Mouse (Mus musculus): ENCODE measurements at regions not wholly inside any gene's neighbourhood (a gene's known extent, or its start where the extent isn't known, plus 50 kb on each side); places are given as distances from the start of the nearest gene placed in this dataset.

DNA sequence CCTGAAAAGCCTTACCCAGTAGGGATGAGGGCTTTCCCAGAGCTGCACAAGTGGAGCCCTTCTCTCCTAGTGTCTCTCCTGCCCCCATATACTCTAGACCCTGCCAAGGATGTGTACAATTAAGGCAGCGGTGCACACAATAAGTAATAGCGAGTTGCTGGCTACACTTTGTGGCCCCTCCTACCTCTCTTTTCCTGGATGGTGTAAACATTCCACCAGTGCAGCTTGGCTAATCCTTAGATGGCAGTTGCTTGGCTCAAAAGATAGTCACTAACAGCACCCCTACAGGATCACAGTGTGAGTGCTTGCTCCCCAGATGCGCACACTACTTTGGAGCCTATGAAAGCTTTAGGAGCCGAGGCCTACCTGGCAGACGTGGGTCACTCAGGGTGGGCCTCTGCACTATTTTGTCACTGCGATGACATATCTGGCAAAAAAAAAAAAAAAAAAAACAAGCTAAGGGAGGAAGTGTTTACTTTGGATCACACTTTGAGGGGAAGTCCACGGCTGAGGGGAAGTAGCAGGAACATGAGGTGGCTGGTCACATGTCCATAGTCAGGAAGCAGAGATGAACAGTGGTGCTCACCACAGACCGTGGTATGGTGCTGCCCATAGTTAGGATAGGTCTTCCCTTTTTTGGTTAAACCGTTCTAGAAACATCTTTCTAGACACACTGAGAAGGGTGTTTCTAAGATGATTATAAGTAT is 57.6 kb upstream of the Ampd3 start:
- Histone ChIP-seq H3K9ac (replicated peaks; ENCODE audit: low read length, poor library complexity, severe bottlenecking) (no peak overlapping the region), H3K36me3 (ENCODE audit: insufficient read depth, low read length) (no peaks in the 10 kb centered on the region), H3K27me3 (ENCODE audit: insufficient read depth, low read length) (no peaks in the 10 kb centered on the region), H3K4me3 (ENCODE audit: low read depth, low read length) (no peak overlapping the region), H3K4me1 (ENCODE audit: insufficient read depth, low read length) (no peaks in the 10 kb centered on the region), H3K4me2 (ENCODE audit: low read depth, low read length, poor library complexity, severe bottlenecking) (no peak overlapping the region), H3K9me3 (ENCODE audit: low read length) (no peaks in the 10 kb centered on the region), H3K27ac (ENCODE audit: low read depth, low read length) (no peak overlapping the region)
- DNase-seq (ENCODE audit: low spot score) (no peak), ATAC-seq (ENCODE audit: low FRiP score) (no peak)
- WGBS: 90% methylated on average over 9 of the region's 9 CpGs
- no peak for TF ChIP-seq CTCF (IDR thresholded peaks at IDR 0.05)

DNA sequence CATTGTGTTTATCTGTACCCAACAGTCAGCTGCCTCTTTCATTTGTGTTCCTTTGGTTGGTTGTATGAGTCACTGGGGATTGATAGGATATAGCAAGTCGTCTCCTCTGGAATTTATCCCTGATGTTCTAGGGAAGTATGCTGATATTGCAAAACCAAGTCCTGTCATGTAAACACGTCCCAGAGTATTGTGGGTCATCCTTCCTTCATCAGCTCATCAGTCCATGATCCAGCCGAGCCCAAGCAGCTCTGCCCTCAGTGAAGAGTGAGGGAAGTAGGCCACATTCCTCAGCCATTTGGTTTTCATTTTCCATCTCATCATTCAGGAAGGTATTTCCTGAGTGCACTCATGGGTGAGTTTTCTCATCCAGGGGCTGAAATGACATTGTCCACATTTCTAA is 54.3 kb upstream of the Ampd3 start:
- no peak for DNase-seq (ENCODE audit: low spot score)
- no peak overlapping the region for H3K27ac ChIP-seq (ENCODE audit: low read depth, low read length)
- no peak for ATAC-seq (ENCODE audit: low FRiP score)
- no peak overlapping the region for H3K9ac ChIP-seq (replicated peaks; ENCODE audit: low read length, poor library complexity, severe bottlenecking)
- no peaks in the 10 kb centered on the region for H3K9me3 ChIP-seq (ENCODE audit: low read length)
- H3K27me3 ChIP-seq (ENCODE audit: insufficient read depth, low read length): no peaks in the 10 kb centered on the region
- H3K4me1 ChIP-seq (ENCODE audit: insufficient read depth, low read length): no peaks in the 10 kb centered on the region
- H3K4me3 ChIP-seq (ENCODE audit: low read depth, low read length): no peak overlapping the region
- TF ChIP-seq CTCF (IDR thresholded peaks at IDR 0.05): no peak
- 86% methylated on average over 3 of the region's 3 CpGs for WGBS
- no peak overlapping the region for H3K4me2 ChIP-seq (ENCODE audit: low read depth, low read length, poor library complexity, severe bottlenecking)
- H3K36me3 ChIP-seq (ENCODE audit: insufficient read depth, low read length): no peaks in the 10 kb centered on the region

DNA sequence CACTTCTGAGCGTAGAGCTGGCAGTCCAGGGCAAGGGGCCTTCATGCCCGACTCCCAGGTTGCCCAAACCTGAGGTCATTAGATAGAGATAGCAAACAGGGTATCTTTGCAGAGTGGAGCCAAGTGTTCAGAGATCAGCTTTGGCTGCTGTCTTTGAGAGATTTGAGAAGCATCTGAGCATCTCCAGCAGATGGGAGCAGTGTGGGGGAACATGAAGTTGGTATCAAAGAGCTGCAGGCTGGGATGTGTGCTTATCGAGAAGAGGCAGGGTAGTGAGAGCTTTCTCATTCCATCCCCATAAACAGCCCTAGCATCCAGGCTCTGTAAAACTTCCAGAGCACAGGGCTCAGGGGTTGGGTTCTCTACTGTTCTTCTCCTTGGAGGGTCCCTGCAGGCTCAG is 52.9 kb upstream of the Ampd3 start:
- H3K9ac ChIP-seq (replicated peaks; ENCODE audit: low read length, poor library complexity, severe bottlenecking): no peak overlapping the region
- H3K27ac ChIP-seq (ENCODE audit: low read depth, low read length): 0 out of 2 replicates have a peak overlapping the region, but pooled peaks have one; percentile 26
- no peaks in the 10 kb centered on the region for H3K9me3 ChIP-seq (ENCODE audit: low read length)
- no peaks in the 10 kb centered on the region for H3K36me3 ChIP-seq (ENCODE audit: insufficient read depth, low read length)
- ATAC-seq (ENCODE audit: low FRiP score): no peak
- no peak for TF ChIP-seq CTCF (IDR thresholded peaks at IDR 0.05)
- H3K4me2 ChIP-seq (ENCODE audit: low read depth, low read length, poor library complexity, severe bottlenecking): no peak overlapping the region
- no peak for DNase-seq (ENCODE audit: low spot score)
- WGBS: 93% methylated on average over 3 of the region's 3 CpGs
- no peaks in the 10 kb centered on the region for H3K4me1 ChIP-seq (ENCODE audit: insufficient read depth, low read length)
- H3K4me3 ChIP-seq (ENCODE audit: low read depth, low read length): no peak overlapping the region
- no peaks in the 10 kb centered on the region for H3K27me3 ChIP-seq (ENCODE audit: insufficient read depth, low read length)

DNA sequence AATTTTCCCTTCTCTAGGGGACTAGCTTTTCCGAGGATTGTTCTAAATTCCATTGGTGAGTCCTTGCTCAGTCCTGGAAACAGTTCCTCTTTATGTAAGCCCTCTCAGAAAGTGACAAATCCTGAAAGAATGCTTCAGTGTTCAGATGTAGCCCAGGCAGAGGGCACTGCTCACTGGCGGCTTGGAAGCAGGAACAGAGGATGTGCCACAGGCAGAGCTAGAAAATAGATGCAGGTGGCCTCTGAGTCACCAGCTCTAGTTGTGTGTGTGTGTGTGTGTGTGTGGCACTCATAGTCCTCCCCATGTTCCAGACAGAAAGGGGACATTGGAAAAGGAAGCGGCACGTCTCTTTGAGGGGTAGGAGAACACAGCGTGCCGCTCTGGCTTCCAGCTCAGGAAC is 52.5 kb upstream of the Ampd3 start:
- peak; percentile 49 for DNase-seq (ENCODE audit: low spot score)
- WGBS: 72% methylated on average over 6 of the region's 6 CpGs

DNA sequence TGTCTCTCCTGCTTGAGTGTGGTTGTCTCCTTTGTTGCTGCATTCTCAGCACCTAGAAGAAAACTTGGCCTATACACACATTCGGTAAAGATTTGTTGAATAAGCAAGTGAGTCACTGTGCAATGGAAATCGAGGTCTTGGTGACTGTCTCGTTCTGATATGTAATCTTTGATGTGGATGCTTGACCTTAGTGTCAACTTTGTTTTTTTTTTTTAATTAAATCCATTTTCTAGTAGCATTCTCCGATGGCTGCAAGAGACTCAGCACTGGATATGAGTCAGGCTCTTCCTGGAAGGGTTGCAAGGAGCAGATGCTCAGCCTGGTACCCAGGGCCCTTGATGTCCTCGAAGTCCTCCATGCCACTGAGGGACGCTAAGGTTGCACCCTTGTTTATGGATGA is 50.9 kb upstream of the Ampd3 start:
- 84% methylated on average over 6 of the region's 6 CpGs for WGBS
- no peak for ATAC-seq (ENCODE audit: low FRiP score)
- H3K36me3 ChIP-seq (ENCODE audit: insufficient read depth, low read length): no peaks in the 10 kb centered on the region
- H3K9me3 ChIP-seq (ENCODE audit: low read length): no peaks in the 10 kb centered on the region
- no peak overlapping the region for H3K4me2 ChIP-seq (ENCODE audit: low read depth, low read length, poor library complexity, severe bottlenecking)
- H3K4me1 ChIP-seq (ENCODE audit: insufficient read depth, low read length): no peaks in the 10 kb centered on the region
- H3K4me3 ChIP-seq (ENCODE audit: low read depth, low read length): no peak overlapping the region
- H3K27me3 ChIP-seq (ENCODE audit: insufficient read depth, low read length): no peaks in the 10 kb centered on the region
- H3K9ac ChIP-seq (replicated peaks; ENCODE audit: low read length, poor library complexity, severe bottlenecking): no peak overlapping the region
- no peak for TF ChIP-seq CTCF (IDR thresholded peaks at IDR 0.05)
- no peak for DNase-seq (ENCODE audit: low spot score)
- H3K27ac ChIP-seq (ENCODE audit: low read depth, low read length): no peak overlapping the region

More for the DNA sequence above, 52.5 kb upstream of the Ampd3 start:
- peak; percentile 41; the same call in 1 of the 2 replicates for ATAC-seq (ENCODE audit: low FRiP score)
- Histone ChIP-seq H3K4me3 (ENCODE audit: low read depth, low read length) (no peak overlapping the region), H3K27me3 (ENCODE audit: insufficient read depth, low read length) (no peaks in the 10 kb centered on the region), H3K4me2 (ENCODE audit: low read depth, low read length, poor library complexity, severe bottlenecking) (no peak overlapping the region), H3K9me3 (ENCODE audit: low read length) (no peaks in the 10 kb centered on the region), H3K27ac (ENCODE audit: low read depth, low read length) (0 out of 2 replicates have a peak overlapping the region, but pooled peaks have one; percentile 26), H3K36me3 (ENCODE audit: insufficient read depth, low read length) (no peaks in the 10 kb centered on the region), H3K9ac (replicated peaks; ENCODE audit: low read length, poor library complexity, severe bottlenecking) (no peak overlapping the region), H3K4me1 (ENCODE audit: insufficient read depth, low read length) (no peaks in the 10 kb centered on the region)
- TF ChIP-seq CTCF (IDR thresholded peaks at IDR 0.05): no peak
